Mouse (Mus musculus) G1E (cell line): ENCODE measurements at regions not wholly inside any gene's neighbourhood (a gene's known extent, or its start where the extent isn't known, plus 50 kb on each side); places are given as distances from the start of the nearest gene placed in this dataset.

Experiments
- CTCF ChIP-seq: IDR thresholded peaks from 2 replicates; pipeline ENCODE4 v1.5.1; 2012; ENCODE audit warnings: low read depth, low read length, inconsistent platforms, mixed read lengths
- GATA1 ChIP-seq: IDR thresholded peaks from 2 replicates; pipeline ENCODE4 v1.6.1; 2012; ENCODE audit warnings: borderline replicate concordance, low read length, inconsistent platforms, mixed read lengths
- POLR2AphosphoS5 ChIP-seq: IDR thresholded peaks from 2 replicates; pipeline ENCODE4 v1.6.1; 2012; ENCODE audit warnings: low read depth, low read length, inconsistent platforms; ENCODE audit not compliant: insufficient replicate concordance
- TAL1 ChIP-seq: conservative IDR thresholded peaks from 2 replicates; pipeline ENCODE4 v1.6.1; 2012; ENCODE audit warnings: low read depth, low read length, inconsistent platforms, mixed read lengths

DNA sequence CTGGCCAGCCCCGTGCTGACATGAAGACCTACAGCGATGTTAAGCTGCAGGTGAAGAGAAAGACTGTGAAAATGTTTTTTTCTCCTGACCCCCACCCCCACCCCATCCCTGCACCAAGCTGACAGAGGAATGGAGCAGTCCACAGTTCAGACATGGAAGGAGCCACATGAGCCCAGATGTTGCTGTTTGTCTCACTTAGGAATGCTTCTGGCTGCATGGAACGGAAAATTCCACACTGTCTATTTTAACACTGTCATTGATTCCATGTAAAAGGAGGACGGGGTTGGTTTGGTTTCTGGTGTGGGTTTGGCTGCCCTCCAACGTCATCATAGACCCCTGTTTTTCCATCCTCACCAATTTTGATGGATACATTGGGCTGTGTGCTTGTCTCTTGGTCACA lies 179.3 kb downstream of the Gpat3 start:
- TF ChIP-seq CTCF, result no peak
- no peak for TF ChIP-seq TAL1
- TF ChIP-seq GATA1, result no peak
- no peak for TF ChIP-seq POLR2AphosphoS5
